Mouse (Mus musculus) right cerebral cortex, adult 2 months (tissue): Measurements from ENCODE around the gene Nfix.
"Not testable (repeated sequence)": the region's sequence is repeated elsewhere in the genome, so short reads cannot be mapped to it uniquely, and the experiment has no call there.

Source experiments
- DNase-seq, 2 experiments: peaks; one replicate each; pipeline ENCODE4 v3.0.0; 2021 to 2022; ENCODE audit warnings: low spot score in 2 of 2

The Nfix gene

DNA sequence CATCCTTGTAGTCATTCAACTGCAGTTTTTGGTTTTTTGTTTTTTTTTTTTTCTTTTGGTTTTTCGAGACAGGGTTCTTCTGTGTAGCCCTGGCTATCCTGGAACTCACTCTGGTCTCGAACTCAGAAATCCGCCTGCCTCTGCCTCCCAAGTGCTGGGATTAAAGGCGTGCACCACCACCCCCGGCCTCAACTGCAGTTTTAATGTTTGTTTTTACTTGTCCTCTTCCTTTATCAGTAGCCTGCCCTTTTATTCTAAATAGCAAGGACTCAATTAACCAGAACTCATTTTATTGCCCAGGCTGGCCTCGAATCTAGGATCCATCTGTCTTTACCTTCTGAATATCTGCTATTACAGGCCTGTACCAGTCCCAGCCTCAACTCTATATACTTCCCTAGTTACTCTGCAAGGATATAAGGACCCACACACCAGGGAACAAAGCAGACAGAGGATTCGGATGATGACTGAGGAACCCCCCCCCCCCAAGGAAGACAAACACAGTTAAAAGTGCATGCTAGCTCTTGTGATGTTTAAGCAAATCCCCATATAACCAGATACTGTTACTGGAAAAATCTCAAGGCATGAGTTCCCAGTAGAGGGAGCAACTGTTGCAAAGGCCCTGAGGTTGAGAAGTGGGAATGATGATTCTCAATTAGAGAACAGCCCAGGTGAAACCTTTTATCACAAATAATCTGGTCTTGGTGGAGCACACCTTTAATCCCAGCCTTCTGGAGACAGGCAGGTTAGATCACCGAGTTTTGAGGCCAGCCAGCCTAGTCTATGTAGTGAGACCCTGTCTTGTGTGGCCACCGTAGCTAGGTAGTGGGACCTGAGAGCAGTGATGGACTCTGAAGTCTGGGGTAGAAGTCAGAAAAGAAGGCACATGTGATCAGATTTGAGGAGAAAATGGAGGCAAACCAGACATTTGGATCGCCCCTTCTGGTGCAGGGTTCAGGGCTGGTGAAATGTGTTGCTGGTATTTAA is 32.9 kb upstream of the Nfix start:
- DNase-seq, result no peak

DNA sequence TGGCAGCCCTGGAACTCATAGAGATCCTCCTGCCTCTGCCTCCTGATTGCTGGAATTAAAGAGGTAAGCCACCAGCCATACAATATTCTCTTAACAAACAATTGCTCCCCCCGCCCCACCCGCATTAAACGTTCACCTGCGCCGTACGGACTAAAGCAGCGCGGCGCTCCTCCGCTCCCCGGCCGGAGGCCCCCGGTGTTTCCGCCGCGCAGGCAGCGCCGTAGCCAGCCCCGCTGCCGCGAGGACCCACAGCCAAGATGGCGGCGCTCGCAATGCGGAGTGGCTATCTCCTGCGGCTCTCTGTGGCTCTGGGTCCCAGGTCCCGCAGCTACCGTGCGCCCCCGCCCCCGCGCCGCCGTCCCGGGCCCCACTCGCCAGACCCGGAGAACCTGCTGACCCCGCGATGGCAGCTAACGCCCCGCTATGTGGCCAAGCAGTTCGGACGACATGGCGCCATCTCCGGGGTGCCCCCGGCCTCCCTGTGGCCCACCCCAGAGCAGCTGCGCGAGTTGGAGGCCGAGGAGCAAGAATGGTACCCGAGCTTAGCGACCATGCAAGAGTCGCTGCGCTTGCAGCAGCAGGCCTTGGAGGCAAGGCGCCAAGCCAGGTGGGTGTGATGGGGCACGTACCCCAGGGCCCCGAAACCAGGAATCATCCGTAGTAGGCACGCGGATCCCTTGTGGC is 32.0 kb upstream of the Nfix start:
- DNase-seq, result peak; percentile 75 to 84

DNA sequence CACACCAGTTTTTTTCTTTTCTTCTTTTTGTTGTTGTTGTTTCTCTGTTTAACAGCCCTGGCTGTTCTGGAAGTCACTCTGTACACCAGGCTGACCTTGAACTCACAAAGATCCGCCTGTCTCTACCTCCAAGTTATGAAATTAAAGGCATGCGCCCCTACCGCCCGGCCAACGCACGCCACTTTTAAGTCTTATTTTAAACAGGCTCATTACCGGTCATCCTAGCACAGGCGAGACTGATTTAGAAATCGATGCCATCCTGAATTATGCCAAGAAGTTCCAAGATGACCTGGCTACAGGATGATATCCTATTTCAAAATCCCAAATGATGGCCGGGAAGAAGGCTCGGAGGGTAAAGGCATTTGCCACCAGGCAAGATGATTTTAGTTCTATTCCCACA is 31.3 kb upstream of the Nfix start, which contains the start of gene Gadd45gip1:
TSS of gene Gadd45gip1 (plus strand) at position 33 of the 400 bp plus-strand sequence.
- DNase-seq, result no peak

DNA sequence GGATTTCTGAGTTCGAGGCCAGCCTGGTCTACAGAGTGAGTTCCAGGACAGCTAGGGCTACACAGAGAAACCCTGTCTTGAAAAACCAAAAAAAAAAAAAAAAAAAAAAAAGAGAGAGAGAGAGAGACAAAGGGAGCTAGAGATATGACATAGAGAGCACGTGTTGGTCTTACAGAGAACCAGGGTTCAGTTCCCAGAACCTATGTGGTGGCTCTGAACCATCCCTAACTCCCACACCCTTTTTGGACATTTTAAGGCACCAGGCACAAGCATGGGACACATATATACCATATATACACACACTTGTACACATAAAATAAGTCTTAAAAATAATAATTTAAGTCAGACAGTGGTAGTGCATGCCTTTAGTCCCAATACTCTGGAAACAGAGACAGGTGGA is 26.4 kb upstream of the Nfix start:
- not testable (repeated sequence) for DNase-seq

DNA sequence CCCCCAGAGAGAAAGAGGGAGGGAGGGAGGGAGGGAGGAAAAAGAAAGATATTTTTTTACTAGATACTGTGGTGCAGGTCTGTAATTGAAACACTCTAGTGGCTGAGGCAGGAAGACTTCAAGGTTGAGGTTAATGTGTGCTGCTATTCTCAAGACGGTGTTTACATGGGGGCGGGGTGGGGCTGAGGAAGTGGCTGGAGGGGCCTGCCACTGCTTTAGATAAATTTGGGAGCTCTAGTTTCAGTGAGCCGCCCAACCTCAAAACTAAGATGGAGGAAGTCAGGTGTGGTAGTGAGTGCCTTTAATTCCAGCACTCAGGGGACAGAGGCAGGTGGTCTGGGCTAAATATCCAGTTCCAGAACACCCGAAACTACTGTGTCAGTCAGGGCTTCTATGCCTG is 25.5 kb upstream of the Nfix start:
- no peak for DNase-seq

DNA sequence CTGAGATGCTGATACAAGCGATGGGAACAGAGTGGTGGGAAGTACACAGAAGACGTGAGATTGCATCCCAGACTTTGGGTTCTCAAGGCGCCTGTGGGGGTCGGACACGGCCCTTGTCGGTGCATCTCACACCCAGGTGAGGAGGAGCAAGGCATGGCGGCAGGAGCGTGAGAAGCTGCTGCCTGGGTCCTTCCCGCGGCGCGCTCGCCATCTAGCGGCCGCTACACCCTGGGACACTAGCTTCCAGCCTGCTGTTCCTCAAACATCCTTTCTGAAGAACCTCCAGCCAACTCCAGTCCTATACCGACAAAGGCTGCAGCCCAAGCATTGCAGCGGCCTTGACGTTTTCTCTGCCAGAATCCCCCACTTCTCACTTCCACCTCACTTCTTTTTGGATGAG is 23.5 kb upstream of the Nfix start:
- DNase-seq, result peak in 1 of 2 experiments; percentile 62

DNA sequence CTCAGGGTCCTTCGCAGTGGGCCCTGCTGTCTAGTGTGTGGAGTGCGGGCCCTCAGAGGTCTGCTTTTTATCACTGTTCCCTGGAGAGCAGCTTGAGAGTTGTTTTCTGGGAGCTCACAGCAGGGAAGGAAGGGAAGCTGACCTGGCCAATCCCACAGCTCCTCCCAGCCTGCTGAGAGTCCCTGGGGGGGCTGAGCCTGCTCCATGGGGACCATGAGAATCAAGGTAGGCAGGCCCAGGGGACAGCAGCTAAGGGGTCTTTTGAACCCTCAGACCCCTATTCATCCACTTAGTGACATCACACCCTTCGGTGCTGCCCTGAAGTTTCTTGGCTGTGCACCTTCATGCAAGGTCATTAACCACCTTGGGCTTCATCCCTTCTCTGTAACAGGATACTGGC is 22.6 kb upstream of the Nfix start, which contains the start of gene Dand5:
TSS of gene Dand5 (minus strand) at position 101 of the 400 bp plus-strand sequence.
- no peak for DNase-seq

DNA sequence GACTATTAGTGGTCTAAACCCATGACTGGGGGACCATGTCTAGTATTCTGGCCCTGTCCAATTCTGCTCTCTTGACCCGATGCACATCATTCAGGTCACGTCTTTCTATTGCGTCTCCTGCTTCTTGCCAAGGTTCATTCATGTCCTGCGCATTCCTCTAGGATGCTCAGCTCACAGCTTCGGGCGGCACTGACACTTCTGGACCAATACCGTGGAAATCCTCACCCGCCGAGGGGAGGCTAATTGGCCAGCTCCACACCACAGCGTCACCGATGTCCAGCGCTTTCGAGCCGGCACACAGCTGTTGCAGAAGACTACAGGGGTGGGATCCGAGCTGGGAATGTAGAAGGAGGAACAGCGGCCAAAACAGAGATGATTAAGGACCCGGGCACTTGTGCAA is 16.0 kb upstream of the Nfix start:
- DNase-seq, result no peak

DNA sequence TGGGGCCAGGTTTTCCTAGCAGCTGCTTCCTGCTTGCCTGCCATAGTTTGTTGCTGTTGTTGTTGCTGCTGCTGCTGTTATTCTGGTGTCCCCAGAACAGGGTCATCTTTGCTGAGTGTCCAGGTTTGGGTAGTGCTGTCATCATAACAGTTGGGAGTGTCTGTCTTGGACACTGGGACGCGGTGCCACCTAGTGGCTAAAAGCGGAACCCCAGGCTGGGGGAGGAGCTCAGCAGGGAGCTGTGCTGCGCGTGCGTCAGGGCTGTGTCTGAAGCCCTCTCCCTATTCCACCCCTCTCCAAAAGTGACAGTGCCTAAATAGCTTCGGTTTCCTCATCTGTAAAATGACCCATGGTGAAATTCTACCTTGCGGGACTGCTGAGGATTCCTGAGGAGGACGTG is 15.4 kb upstream of the Nfix start:
- DNase-seq, result peak; percentile 98 to 99

DNA sequence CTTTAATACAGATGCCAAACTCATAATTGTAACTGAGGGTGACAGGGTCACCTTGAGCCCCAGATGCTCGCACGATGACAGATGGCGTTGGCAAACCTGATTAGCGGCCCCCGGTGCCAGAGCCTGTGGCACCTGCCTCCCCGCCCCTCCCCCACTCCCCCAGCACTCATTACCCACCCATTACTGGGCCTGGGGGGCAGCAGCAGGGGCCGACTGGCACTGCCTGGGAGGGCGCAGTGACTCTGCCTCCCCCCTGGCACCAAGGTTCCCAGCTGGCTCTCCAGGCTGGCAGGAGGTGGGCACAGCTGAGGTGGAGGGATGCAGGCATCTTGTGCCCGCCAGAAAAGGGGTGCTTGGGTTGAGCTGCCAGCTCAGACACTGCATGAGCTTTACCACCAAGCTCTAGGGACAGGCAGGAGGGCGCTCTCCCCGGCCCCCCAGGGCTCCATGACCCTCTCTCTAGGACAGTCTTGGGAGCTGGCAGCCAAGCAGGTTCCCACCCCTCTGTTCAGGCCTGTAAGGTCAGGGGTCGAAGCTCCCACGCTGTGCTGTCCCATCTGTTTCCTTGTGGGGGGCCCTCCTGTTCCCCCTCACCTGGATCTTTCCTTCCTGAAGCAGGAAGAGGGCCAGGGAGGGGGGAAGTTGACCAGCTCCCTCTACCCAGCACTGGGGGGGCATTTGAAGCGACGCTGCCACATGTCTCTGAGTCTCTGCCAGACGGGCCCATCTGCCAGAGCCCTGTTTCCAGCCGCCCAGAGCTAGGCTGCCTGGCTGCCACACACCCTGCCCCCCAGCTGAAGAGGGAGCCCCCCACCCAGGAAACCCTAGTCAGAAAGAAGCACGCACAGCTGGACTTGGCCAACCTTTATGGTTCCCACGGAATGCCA is 14.7 kb upstream of the Nfix start:
- no peak for DNase-seq

DNA sequence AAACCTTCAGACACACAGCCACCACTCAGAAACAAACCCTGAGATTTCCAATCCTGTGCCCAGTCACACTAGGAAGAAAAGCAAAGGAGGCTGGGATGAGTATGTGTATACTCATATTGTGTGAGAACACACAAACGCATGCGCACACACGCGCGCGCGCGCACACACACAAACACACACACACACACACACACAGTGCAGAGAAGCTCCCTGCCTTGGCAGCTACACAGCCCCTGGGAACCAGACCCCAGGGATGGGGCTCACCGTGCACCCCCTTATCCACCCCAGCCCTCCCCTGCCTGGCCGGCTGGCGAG is 14.1 kb upstream of the Nfix start:
- no peak for DNase-seq

DNA sequence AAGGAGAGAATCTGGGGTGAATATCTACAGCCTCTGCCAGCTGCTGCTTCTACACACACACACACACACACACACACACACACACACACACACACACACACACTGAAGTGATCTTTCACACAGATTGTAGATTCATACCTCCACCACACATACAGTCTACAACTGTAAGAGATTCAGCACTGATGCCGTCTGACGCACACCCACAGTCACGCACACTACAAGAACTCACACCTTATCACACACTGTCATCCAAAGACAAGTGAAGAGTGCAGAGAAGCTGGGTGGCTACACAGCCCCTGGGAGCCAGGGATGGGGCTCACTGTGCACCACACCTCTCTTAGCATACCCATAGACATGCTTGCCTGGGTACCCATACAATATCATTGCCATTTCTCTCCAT is 13.7 kb upstream of the Nfix start:
- no peak for DNase-seq

DNA sequence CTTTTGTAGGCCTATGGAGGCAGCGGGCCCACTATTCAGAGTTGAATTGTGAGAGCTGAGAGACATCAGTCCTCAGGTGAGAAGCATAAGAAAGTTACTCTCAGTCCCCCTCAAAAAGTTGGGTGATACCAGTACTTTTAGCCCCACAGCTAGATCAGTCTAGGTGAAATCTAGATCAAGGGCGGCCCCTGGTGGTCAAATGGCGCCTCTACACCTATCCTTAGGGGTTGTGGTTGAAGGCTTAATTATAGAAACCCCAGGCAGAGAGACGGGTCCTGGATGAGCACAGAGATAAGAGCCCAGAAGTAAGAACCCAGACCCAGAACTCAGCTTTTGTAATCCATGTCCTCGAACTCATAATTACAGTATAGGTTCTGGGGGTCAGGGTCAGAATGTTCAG is 12.9 kb upstream of the Nfix start:
- DNase-seq, result peak; percentile 85 to 92

DNA sequence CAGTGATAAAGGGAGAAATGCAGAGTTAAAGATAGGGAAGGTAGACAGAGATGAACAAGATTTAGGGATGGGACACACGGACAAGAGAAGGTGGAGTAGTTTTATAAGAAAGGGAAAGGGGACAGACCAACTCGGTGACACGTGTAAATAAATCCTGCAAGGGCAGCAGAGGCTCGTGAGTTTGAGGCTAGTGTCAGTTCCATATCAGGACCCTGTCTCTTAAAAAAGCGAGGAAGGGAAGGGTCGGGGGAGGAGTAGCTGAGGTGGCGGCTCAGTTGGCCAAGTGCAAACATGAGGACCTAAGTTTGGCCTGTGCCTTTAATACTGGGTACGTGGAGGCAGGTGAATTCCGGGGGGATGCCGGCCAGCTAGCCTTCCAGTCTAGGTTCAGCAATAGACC is 11.2 kb upstream of the Nfix start:
- no peak for DNase-seq

DNA sequence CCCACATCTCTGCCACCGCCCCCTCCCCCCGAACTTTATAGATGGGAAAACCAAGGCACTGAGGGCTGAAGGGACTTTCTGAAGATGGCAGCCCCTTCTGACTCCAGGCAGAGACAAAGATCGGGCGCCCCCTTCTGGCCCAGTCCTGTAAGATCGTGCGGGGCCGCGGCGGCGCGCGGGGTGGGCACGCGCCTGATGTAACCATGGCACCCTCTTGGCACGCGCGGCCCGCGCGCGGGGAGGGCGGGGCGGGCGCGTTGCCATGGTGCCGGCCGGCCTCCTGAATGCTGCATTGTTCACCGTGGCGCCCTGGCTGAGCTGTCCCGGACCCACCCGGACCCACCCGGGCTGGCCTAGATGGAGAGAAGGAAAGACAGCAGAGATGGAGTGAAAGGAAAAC is 10.8 kb upstream of the Nfix start:
- DNase-seq, result peak; percentile 97 to 98

DNA sequence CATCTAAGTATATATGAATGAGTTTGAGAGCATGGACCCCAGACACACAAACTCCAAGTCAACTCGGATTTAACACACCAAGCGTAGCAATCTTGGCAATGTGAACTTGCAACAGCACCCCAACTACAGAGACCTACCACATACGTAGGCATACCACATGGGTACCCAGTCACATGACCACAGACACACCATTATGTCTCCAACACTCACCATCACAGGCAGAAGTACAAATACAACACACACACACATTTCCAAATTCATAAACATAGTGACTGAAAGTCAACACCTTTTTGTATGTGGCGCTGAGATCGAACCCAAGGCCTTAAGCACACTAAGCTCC is 9.8 kb upstream of the Nfix start:
- DNase-seq, result no peak

DNA sequence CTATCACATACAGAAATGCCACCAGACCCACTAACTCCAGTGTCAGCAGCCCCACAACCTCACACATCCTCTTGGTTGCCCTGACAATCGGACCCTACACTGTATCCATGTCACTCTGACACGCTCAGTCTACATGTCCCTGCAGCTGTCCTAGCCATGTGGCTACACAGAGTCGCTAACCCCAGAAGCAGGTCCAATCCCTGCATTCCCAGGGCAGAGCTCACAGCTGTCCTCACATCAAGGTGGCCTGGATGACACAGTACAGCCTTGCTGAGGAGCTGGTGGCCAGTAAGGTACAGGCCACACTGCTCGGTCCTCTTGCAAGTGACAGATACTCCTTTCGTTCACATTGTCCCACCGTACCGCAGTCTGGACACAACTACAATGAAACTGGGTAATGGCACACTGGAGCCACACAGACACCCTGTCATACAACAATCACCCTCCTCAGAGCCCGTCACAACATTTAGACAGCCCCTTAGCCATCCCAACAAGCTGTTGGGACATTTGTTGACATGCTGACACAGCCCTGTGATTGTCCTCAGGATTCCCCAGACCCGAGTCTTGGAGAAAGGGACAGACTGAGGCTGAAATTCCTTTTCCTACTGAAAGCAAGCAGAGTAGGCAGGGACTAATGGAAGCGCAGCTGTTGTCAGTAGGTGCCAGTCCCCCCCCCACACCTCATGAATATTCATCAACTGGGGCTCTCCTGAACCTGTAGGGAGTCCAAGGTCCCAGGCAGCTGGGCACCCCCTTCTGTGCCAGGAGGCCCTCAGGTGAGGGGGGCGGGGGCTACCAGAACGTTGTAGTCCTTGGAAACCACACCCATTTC is 9.2 kb upstream of the Nfix start:
- DNase-seq, result no peak

DNA sequence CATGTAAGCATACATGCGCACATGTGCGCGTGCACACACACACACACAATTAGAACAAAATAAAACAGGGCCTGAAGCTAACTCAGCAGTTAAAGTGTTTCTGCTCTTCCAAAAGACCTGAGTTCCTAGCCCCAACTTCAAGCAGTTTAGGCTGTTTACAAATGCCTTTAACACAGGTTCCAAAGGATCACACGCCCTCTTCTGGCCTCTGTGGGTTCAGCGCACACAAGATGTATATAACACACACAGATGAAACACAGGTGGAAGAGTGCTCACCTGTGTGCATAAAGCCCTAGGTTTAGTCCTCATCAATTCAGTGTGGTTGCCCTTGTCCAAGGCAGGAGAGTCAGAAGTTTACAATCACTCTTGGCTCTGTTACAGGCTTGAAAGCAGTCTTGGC is 5.9 kb upstream of the Nfix start:
- DNase-seq, result no peak

DNA sequence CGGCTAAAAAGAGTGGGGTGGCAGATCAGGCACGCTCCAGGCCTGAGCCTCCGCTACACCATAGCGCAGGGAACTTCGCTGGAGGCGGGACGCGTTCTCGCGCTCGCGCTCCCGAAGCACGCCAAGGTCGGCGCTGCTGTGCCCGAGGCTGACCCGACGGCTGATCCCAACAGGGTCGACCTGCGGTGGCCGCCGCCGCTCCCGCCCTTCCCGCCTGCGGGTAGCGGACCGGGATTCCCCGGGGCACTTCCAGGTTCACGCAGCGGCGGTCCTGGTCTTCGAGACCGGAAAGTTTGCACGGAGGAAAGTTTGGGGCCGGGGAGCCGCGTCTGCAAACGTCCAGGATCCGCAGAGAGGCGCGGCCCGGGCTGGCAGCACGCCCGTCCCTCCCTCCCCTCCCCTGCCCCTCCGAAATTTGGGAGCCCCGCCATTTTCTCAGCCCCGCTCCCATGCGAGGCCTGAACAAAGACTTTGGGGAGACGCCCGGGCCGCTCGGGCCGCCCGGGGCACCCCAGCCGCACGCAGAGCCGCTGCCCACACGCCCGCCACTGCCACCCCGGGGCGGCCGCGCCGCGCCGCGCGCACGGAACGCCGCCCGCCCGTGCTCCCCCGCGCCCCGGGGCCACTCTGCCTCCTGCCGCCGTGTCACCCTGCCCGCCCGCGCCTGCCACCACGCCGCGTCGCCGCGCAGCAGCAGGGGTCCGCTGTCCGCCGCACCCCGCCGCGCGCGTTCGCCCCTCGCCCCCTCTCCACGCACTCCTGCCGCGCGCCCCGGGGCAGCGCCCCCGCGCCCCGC is 810 bp downstream of the Nfix start:
- DNase-seq, result no peak

DNA sequence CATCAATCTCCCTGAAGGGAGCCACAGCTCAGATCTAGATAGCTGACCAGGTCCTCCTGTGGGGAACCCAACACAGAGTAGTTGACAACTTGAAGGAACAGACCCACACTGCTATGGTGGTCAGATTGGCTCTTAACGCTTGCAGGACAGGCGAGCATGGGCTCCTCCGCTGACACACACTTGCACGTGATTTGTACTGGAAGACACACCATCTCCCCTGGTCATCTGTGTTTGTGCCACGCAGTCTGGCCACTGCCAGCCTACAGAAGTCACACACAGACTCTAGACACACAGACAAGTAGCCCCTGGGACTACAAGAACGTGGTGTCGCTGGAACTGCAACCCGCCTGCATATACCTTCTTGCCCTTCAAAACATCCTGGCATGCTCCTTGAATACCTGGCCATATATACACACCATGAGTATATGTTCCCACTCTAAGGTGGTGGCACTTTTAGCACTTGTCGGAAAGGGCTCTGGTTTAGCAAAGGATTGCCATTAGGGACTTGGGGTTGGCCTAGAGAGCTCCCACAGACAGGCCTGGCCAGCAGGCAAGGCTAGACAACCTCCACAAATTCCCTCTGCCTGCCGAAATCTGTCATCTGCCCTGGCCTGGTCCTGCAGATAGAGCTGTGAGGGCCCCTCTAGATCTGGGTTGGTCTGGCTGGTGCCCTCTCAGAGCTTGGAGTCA is 1.6 kb downstream of the Nfix start:
- DNase-seq, result no peak
